Mouse (Mus musculus): Measurements from ENCODE around the gene Scn3b. TPM values are rescaled to one million over a fixed set of nuclear protein-coding genes. Genes with fewer than 3 reads are reported as not detected.

Scn3b gene
- polyA plus RNA-seq, 1 experiment from 2014 or later, result 5.0 TPM

- WGBS, result 50% methylated on average over 12 of the region's 12 CpGs
- Histone ChIP-seq H3K4me2 (replicated peaks) (peak overlapping the region; percentile 35), H3K27ac (peak overlapping the region; percentile 74; the same call in 1 of the 2 replicates), H3K27me3 (no peaks in the 10 kb centered on the region), H3K9ac (0 out of 2 replicates have a peak overlapping the region, but pooled peaks have one; percentile 45), H3K9me3 (no peaks in the 10 kb centered on the region), H3K4me3 (no peak overlapping the region), H3K4me1 (peaks cover 23% of the 10 kb centered on the region), H3K36me3 (0 out of 2 replicates have a peak, but pooled peaks cover 3% of the 10 kb centered on the region)
- peak; percentile 88 for ATAC-seq (ENCODE audit: low FRiP score, low read depth)
Measured at GRCm38 (mm10) chr9:40320879-40321667, 52.1 kb downstream of the Scn3b start.

- WGBS, result 51% methylated on average over 3 of the region's 3 CpGs
- no peak overlapping the region for H3K4me3 ChIP-seq
- peak overlapping the region; percentile 74; the same call in 1 of the 2 replicates for H3K27ac ChIP-seq
- H3K27me3 ChIP-seq, result no peaks in the 10 kb centered on the region
- no peak for ATAC-seq (ENCODE audit: low FRiP score, low read depth)
- H3K4me1 ChIP-seq, result peaks cover 29% of the 10 kb centered on the region
- H3K4me2 ChIP-seq (replicated peaks), result no peak overlapping the region
- 0 out of 2 replicates have a peak, but pooled peaks cover 3% of the 10 kb centered on the region for H3K36me3 ChIP-seq
- no peaks in the 10 kb centered on the region for H3K9me3 ChIP-seq
- H3K9ac ChIP-seq, result no peak overlapping the region
Measured at GRCm38 (mm10) chr9:40321668-40322003, 52.6 kb downstream of the Scn3b start.

- Histone ChIP-seq H3K4me3 (no peak overlapping the region), H3K27me3 (no peaks in the 10 kb centered on the region), H3K36me3 (no peaks in the 10 kb centered on the region), H3K27ac (no peak overlapping the region), H3K4me1 (peaks cover 29% of the 10 kb centered on the region), H3K9me3 (no peaks in the 10 kb centered on the region), H3K9ac (no peak overlapping the region), H3K4me2 (replicated peaks) (no peak overlapping the region)
- ATAC-seq (ENCODE audit: low FRiP score, low read depth), result no peak
- WGBS, result 95% methylated on average over 3 of the region's 3 CpGs
Measured at GRCm38 (mm10) chr9:40322372-40322771, 53.4 kb downstream of the Scn3b start.

- no peak overlapping the region for H3K27ac ChIP-seq
Measured at GRCm38 (mm10) chr9:40323171-40323570, 54.2 kb downstream of the Scn3b start.

GRCm38 (mm10) chr9:40323773-40324172 lies 54.8 kb downstream of the Scn3b start:
- WGBS, result 74% methylated on average over 6 of the region's 6 CpGs
- H3K27ac ChIP-seq, result no peak overlapping the region
- no peaks in the 10 kb centered on the region for H3K27me3 ChIP-seq
- no peak overlapping the region for H3K4me2 ChIP-seq (replicated peaks)
- no peak for ATAC-seq (ENCODE audit: low FRiP score, low read depth)
- H3K36me3 ChIP-seq, result no peaks in the 10 kb centered on the region
- no peak overlapping the region for H3K9ac ChIP-seq
- peaks cover 29% of the 10 kb centered on the region for H3K4me1 ChIP-seq
- no peak overlapping the region for H3K4me3 ChIP-seq
- no peaks in the 10 kb centered on the region for H3K9me3 ChIP-seq

More at GRCm38 (mm10) chr9:40323171-40323570, 54.2 kb downstream of the Scn3b start:
- peaks cover 29% of the 10 kb centered on the region for H3K4me1 ChIP-seq
- 91% methylated on average over 5 of the region's 5 CpGs for WGBS
- H3K4me3 ChIP-seq, result no peak overlapping the region
- H3K9me3 ChIP-seq, result no peaks in the 10 kb centered on the region
- no peak overlapping the region for H3K9ac ChIP-seq
- H3K27me3 ChIP-seq, result no peaks in the 10 kb centered on the region
- no peaks in the 10 kb centered on the region for H3K36me3 ChIP-seq
- no peak for ATAC-seq (ENCODE audit: low FRiP score, low read depth)
- no peak overlapping the region for H3K4me2 ChIP-seq (replicated peaks)

- Histone ChIP-seq H3K27ac (no peak overlapping the region), H3K4me1 (peaks cover 29% of the 10 kb centered on the region), H3K9me3 (no peaks in the 10 kb centered on the region), H3K36me3 (no peaks in the 10 kb centered on the region), H3K4me2 (replicated peaks) (no peak overlapping the region), H3K4me3 (no peak overlapping the region), H3K9ac (no peak overlapping the region), H3K27me3 (no peaks in the 10 kb centered on the region)
- ATAC-seq (ENCODE audit: low FRiP score, low read depth), result no peak
- 83% methylated on average over 4 of the region's 4 CpGs for WGBS
Measured at GRCm38 (mm10) chr9:40324232-40324792, 55.3 kb downstream of the Scn3b start.

- no peaks in the 10 kb centered on the region for H3K36me3 ChIP-seq
- H3K27ac ChIP-seq, result no peak overlapping the region
- H3K4me2 ChIP-seq (replicated peaks), result no peak overlapping the region
- no peak overlapping the region for H3K4me3 ChIP-seq
- peaks cover 29% of the 10 kb centered on the region for H3K4me1 ChIP-seq
- no peak for ATAC-seq (ENCODE audit: low FRiP score, low read depth)
- no peaks in the 10 kb centered on the region for H3K9me3 ChIP-seq
- WGBS, result 87% methylated on average over 6 of the region's 6 CpGs
- H3K9ac ChIP-seq, result no peak overlapping the region
- H3K27me3 ChIP-seq, result no peaks in the 10 kb centered on the region
Measured at GRCm38 (mm10) chr9:40324826-40325225, 55.8 kb downstream of the Scn3b start.

GRCm38 (mm10) chr9:40326260-40326915 lies 57.4 kb downstream of the Scn3b start:
- Histone ChIP-seq H3K9ac (no peak overlapping the region), H3K36me3 (no peaks in the 10 kb centered on the region), H3K27ac (no peak overlapping the region), H3K4me3 (no peak overlapping the region), H3K27me3 (no peaks in the 10 kb centered on the region), H3K9me3 (no peaks in the 10 kb centered on the region), H3K4me2 (replicated peaks) (no peak overlapping the region), H3K4me1 (peaks cover 14% of the 10 kb centered on the region)
- WGBS, result 40% methylated on average over 7 of the region's 7 CpGs
- ATAC-seq (ENCODE audit: low FRiP score, low read depth), result no peak

- H3K27ac ChIP-seq, result no peak overlapping the region
- H3K9me3 ChIP-seq, result no peaks in the 10 kb centered on the region
- no peaks in the 10 kb centered on the region for H3K27me3 ChIP-seq
- H3K36me3 ChIP-seq, result no peaks in the 10 kb centered on the region
- H3K4me1 ChIP-seq, result peaks cover 8% of the 10 kb centered on the region; the same call in 1 of the 2 replicates
- WGBS, result 57% methylated on average over 19 of the region's 19 CpGs
- no peak overlapping the region for H3K9ac ChIP-seq
- H3K4me2 ChIP-seq (replicated peaks), result no peak overlapping the region
- peak; percentile 79 for ATAC-seq (ENCODE audit: low FRiP score, low read depth)
- no peak overlapping the region for H3K4me3 ChIP-seq
Measured at GRCm38 (mm10) chr9:40330609-40331382, 61.8 kb downstream of the Scn3b start.

- H3K36me3 ChIP-seq, result no peaks in the 10 kb centered on the region
- no peak overlapping the region for H3K4me3 ChIP-seq
- ATAC-seq (ENCODE audit: low FRiP score, low read depth), result no peak
- H3K27ac ChIP-seq, result no peak overlapping the region
- no peaks in the 10 kb centered on the region for H3K9me3 ChIP-seq
- H3K27me3 ChIP-seq, result no peaks in the 10 kb centered on the region
- 86% methylated on average over 15 of the region's 15 CpGs for WGBS
- H3K9ac ChIP-seq, result no peak overlapping the region
- no peak overlapping the region for H3K4me2 ChIP-seq (replicated peaks)
- H3K4me1 ChIP-seq, result peaks cover 2% of the 10 kb centered on the region; the same call in 1 of the 2 replicates
Measured at GRCm38 (mm10) chr9:40331411-40332286, 62.6 kb downstream of the Scn3b start.

- no peak overlapping the region for H3K4me3 ChIP-seq
- ATAC-seq (ENCODE audit: low FRiP score, low read depth), result no peak
- no peaks in the 10 kb centered on the region for H3K27me3 ChIP-seq
- 0 out of 2 replicates have a peak, but pooled peaks cover 7% of the 10 kb centered on the region for H3K4me1 ChIP-seq
- no peak overlapping the region for H3K9ac ChIP-seq
- no peaks in the 10 kb centered on the region for H3K36me3 ChIP-seq
- no peak overlapping the region for H3K27ac ChIP-seq
- 85% methylated on average over 4 of the region's 4 CpGs for WGBS
- H3K9me3 ChIP-seq, result no peaks in the 10 kb centered on the region
- no peak overlapping the region for H3K4me2 ChIP-seq (replicated peaks)
Measured at GRCm38 (mm10) chr9:40332326-40332725, 63.3 kb downstream of the Scn3b start.

All from limb, embryonic 13.5 days (tissue).